In genomic region chr2:30652581-30653037, GRCm38 (mm10) we compare ENCODE assay signal across 9 mouse cellular contexts. TPM values are rescaled to one million over a fixed set of nuclear protein-coding genes. Genes with fewer than 3 reads are reported as not detected.
DNase-seq lines count a peak whose midpoint lies in the region; ATAC-seq and TF ChIP-seq lines count a peak whose summit lies in the region.
"Had no signal": no experiment of that assay in that cellular context is flagged by ENCODE, and none has a peak within 500 bp of the region (broad histone marks: within the 10 kb centered on the region; RNA-seq: fewer than 3 reads in every experiment).

No protein-coding gene starts in this region.

- H3K4me1 ChIP-seq in forebrain, embryonic 10.5 days: peaks cover 91% of the 10 kb centered on the region
- H3K4me1 ChIP-seq in liver, embryonic 12.5 days: peaks cover 26% of the 10 kb centered on the region

- H3K36me3 ChIP-seq in forebrain, embryonic 10.5 days (replicated peaks): no peaks in the 10 kb centered on the region
- H3K36me3 ChIP-seq in liver, embryonic 12.5 days: no peaks in the 10 kb centered on the region

- peaks cover 9% of the 10 kb centered on the region; the same call in 1 of the 2 replicates for H3K27me3 ChIP-seq in forebrain, embryonic 10.5 days (ENCODE audit: poor library complexity, severe bottlenecking)
- peaks cover 27% of the 10 kb centered on the region for H3K27me3 ChIP-seq in liver, embryonic 12.5 days (replicated peaks)

- WGBS in forebrain, embryonic 10.5 days: 4% methylated on average over 13 of the region's 13 CpGs
- WGBS in liver, embryonic 12.5 days (ENCODE audit: insufficient replicate concordance): 18% methylated on average over 13 of the region's 13 CpGs

- peak overlapping the region; percentile 83 for H3K27ac ChIP-seq in gastrocnemius, adult 2 months
- peak overlapping the region; percentile 89 for H3K27ac ChIP-seq in forebrain, embryonic 10.5 days
- H3K27ac ChIP-seq in liver, embryonic 12.5 days: peak overlapping the region; percentile 68

- peak; percentile 72 for DNase-seq in gastrocnemius, adult 2 months
- DNase-seq in gastrocnemius, adult 18-20 months (ENCODE audit: low spot score): no peak
- DNase-seq in forebrain, embryonic 10.5 days (ENCODE audit: extremely low spot score, low spot score): peak; percentile 57
- peak; percentile 61 to 67 for DNase-seq in heart, postnatal 14 days
- peak; percentile 87 for DNase-seq in retina, postnatal 1 day
- no peak for DNase-seq in cerebellum, adult 18-20 months
- no peak for DNase-seq in ovary, adult 18-20 months (ENCODE audit: low spot score)

- H3K9me3 ChIP-seq in forebrain, embryonic 10.5 days: peaks cover 5% of the 10 kb centered on the region; the same call in 1 of the 2 replicates
- H3K9me3 ChIP-seq in liver, embryonic 12.5 days (replicated peaks): no peaks in the 10 kb centered on the region

- no peak for TF ChIP-seq CTCF in gastrocnemius, adult 2 months (IDR thresholded peaks at IDR 0.05)

- no peak overlapping the region for H3K4me2 ChIP-seq in liver, embryonic 12.5 days

- no peak overlapping the region for H3K9ac ChIP-seq in liver, embryonic 12.5 days

- intact Hi-C loops in gastrocnemius, adult 2 months (cut with DNase I): no loop called here
- intact Hi-C loops in heart, postnatal 14 days (cut with DNase I): loop anchor here (5.0 kb wide), 2 partner anchors 35 to 180 kb away; partner anchors contain the start of gene Ier5l

- ATAC-seq in liver, embryonic 12.5 days: no peak

- peak overlapping the region; percentile 27 for H3K4me3 ChIP-seq in gastrocnemius, adult 2 months
- H3K4me3 ChIP-seq in forebrain, embryonic 10.5 days: peak overlapping the region; percentile 29
- no peak overlapping the region for H3K4me3 ChIP-seq in liver, embryonic 12.5 days
- H3K4me3 ChIP-seq: myocyte had no signal

RNA-seq across cellular contexts. Expression of gene Cstad, which starts 57.8 kb away (rescaled TPM):
- total RNA-seq in gastrocnemius, adult 2 months (2021): 1 to 10 TPM in 1 of 2 experiments, under 1 TPM in 1; 0.47 to 1.8 TPM
- total RNA-seq in gastrocnemius, adult 18-20 months (2021): 1 to 10 TPM; 1.1 TPM
- polyA plus RNA-seq in forebrain, embryonic 10.5 days (2016; fragmentation: Nextera tagmentation; extraction: Ambion mirVana): 0.35 TPM in 1 of 2 replicates, not detected in the other
- total RNA-seq in heart, postnatal 14 days (2021): 1 to 10 TPM; 1.8 to 3.9 TPM
- polyA plus RNA-seq in liver, embryonic 12.5 days (2016; fragmentation: Nextera tagmentation; extraction: Ambion mirVana): 0.31 TPM in 1 of 2 replicates, not detected in the other

Comparison
In these comparisons a context has a peak if more than half of its experiments do, and no peak if none do; other contexts are left out.
1. DNase-seq: peak in gastrocnemius, adult 2 months (single experiment), forebrain, embryonic 10.5 days (single experiment), heart, postnatal 14 days (2 of 2) and retina, postnatal 1 day (single experiment); none in gastrocnemius, adult 18-20 months (single experiment), cerebellum, adult 18-20 months (0 of 2) and ovary, adult 18-20 months (single experiment).
2. Peak in every context shown above with its lines, with median percentiles within 50 percentile points of each other: H3K27ac ChIP-seq.